Mouse (Mus musculus) testis, postnatal 10 days (tissue): ENCODE results near the gene Il16.
A peak's percentile ranks its signal among the peaks of the same experiment; 100 is the strongest.
"Not testable (repeated sequence)": the region's sequence is repeated elsewhere in the genome, so short reads cannot be mapped to it uniquely, and the experiment has no call there.

Experiments
- DNase-seq: peaks from one replicate; pipeline ENCODE4 v3.0.0; 2021; ENCODE audit warnings: low spot score

Il16 gene

GRCm38 (mm10) chr7:83735108-83735781, 10.3 kb downstream of the Il16 start:
- DNase-seq, result no peak

- no peak for DNase-seq
Observed at GRCm38 (mm10) chr7:83734671-83735082, 10.8 kb downstream of the Il16 start.

GRCm38 (mm10) chr7:83734246-83734645, 11.3 kb downstream of the Il16 start:
- DNase-seq, result no peak

- no peak for DNase-seq
Observed at GRCm38 (mm10) chr7:83732781-83733180, 12.7 kb downstream of the Il16 start.

DNA sequence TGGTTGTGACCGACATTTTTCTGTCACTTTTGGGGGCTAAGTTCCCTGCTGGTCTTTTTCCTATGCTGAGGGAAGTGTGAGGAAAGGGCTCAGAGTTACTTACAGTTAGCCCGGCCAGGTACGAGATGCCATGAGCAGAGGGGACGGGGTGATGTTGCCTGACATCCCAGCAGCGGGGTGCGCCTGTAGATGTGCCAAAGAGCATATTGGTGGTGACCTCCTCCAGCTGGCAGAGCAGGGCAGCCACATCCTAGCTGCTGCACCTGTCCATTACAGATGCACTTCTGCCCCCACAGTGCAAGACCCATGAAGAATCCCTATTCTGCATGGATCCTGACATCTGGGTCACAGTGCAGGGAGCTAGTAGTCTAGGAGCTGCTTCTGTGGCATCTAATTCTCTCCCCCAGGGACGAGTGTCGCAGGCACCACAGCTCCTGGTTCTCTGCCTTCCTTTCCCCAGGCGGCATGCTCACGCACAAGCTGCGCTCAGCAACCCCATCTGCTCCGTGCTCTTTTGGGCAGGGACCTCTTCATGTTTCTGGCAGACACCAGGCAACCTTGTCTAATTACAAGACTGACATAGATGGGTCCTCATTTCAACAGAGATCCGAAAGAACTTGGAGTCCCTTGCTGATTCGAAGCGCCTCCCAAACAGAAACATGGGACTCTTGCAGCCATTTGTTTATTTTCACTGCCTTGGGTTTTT, 13.4 kb downstream of the Il16 start:
- no peak for DNase-seq

GRCm38 (mm10) chr7:83731297-83731696, 14.2 kb downstream of the Il16 start:
- no peak for DNase-seq

DNA sequence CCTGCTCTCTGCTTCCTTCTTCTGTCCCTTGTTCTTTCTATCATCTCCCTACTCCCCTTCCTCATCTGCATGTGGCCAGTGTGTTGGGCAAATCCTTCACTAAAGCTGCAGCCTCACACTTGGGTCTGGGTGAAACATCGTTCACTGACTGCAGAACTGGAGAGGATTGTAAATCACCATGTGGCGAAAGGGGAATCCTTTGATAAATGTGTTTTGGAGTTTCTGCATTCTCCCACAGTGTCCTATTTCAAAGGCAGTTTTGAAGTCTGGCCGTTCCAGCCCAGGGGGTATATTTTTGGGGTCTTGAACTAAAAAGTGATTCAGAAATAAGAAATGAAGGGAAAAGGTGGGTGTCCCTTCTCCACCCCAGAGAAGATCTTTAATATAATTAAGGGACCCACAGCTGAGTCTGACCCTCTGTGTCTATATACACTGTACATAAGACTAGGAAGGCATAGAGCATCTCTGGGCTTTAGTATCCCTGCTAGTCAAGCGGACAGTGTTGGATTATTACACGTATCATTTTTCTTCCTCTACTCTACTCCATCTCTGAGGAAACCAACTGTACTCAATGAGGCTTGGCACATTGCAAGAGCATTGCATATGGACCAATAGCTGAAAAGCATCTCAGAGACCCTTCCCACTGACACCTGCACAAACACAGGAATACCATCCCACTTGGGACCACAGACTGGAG, 18.4 kb downstream of the Il16 start:
- DNase-seq, result no peak

GRCm38 (mm10) chr7:83725801-83726200, 19.7 kb downstream of the Il16 start:
- DNase-seq, result no peak

GRCm38 (mm10) chr7:83724541-83724940, 21.0 kb downstream of the Il16 start:
- DNase-seq, result no peak

- no peak for DNase-seq
Observed at GRCm38 (mm10) chr7:83723954-83724353, 21.6 kb downstream of the Il16 start.

DNA sequence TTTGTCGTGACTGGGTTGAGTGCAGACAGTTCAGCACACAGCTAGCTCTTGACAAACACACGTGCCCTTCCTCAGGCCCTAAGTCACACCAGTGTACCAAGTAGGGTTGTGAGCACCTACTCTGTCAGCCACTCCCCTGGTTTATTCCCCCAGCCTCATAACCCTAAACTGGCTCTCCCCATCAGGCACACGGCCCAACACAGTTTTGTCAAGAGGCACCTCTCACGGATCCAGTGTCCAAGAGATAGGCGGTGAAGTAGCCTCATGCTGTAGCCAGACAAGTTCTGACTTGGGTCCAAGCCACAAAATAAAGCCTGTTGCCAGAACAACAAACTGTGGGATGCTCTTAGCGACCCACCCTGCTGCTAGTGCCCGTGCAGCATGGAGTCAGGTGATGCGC, 22.3 kb downstream of the Il16 start:
- DNase-seq, result no peak

- DNase-seq, result no peak
Observed at GRCm38 (mm10) chr7:83722485-83722884, 23.0 kb downstream of the Il16 start.

GRCm38 (mm10) chr7:83720231-83720630, 25.3 kb downstream of the Il16 start:
- DNase-seq, result no peak

DNA sequence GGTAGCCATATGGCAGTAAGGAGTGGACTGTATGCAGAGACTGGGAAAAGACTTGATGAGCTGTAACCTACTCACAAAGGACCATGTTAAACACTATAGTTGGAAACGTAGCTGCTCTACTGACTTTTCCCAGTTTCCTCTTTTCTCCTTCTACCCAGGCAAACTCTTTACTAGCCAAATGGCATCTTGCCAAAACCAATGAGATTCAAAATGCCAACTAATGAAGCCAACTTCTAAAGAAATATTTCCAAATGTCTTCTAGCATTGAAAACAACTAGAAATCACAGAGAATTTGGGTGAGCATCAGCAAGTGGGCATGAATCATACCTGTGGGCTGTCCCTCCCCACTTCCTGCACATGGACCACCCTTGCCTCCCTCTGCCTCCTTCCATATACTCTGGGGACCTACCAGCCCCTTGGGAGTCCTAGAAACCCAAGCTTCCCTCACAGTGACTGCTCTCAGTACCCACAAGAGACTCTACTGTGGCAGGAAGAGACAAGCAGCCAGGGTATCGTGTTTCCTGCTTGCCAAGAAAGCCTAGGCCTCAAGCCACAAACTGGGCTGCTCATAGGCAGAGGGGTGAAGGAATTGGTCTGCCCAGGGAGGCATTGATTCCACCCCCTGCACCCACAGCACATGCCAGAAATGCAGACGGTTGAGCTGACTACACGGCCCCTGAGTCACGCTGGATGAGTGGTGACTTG, 28.4 kb downstream of the Il16 start:
- DNase-seq, result no peak

GRCm38 (mm10) chr7:83713639-83714038, 31.9 kb downstream of the Il16 start:
- no peak for DNase-seq

- not testable (repeated sequence) for DNase-seq
Observed at GRCm38 (mm10) chr7:83711676-83712259, 33.8 kb downstream of the Il16 start.

DNA sequence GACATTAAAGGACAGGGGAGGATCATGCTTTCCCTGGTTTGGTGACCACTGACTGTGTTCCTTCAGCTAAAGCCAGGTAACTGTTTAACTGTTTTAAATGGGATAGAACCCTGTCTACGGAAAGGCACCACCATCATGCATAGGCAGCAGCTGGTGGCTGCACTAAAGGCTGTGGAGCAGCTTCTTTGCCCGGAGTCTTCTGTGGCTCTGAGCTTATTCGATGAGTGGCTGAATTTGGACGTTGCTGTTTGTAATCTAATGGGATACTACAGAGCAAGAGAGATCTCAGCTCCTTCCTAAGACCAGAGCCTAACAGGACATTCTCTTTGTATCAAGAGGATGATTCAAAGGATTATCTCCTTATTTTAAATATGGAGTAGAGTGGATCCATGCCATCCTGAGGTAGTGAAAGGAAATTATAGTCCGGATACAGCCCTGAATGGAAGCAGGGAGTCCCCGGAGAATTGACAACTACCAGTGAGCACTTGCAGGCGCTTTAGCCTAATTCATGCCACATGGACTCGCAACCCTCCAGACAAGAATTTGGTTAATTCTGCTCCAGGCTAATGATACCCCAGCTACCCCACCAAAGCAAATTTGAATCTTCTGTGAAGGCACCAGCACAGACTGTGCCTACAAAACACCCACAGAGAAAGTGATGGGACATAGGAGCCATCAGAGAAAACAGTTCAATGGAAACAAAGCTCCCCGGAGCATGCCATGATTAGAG, 42.3 kb downstream of the Il16 start:
- DNase-seq, result no peak

- no peak for DNase-seq
Observed at GRCm38 (mm10) chr7:83699066-83699745, 46.3 kb downstream of the Il16 start.

DNA sequence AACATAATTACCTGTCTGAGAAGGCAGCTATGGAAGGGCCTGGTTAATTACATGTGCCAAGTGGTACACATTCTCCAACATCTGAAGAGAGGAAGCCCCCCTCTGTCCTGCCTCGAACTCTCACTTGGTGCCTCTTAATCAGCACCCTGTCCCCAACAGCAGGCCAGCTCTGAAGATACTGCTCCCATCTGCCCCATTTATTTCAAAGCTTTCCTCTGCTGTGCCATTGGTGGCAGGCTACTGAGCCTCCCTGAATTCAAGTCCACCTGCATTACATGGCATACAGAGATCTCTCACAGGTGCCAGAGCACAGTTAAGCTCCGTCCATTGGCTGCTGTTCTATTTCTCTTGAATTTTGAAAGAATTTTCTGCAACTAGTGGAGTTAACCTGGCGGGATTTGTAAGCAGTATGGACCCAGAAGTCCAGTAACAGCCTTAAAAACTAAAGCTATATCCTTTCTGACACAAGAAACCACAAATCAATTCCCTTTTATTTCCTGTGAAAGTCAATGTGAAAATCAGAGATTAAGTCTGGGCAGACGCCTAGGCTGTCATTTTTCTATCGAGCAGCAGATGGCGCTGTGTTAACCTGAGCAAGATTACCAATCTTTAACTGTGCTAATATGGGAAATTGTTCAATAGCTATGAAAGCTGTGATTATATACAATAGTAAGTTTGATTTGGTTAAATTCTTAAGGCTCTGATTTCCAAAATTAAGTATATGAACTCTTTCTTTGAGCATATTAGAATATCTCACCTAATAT, 49.9 kb downstream of the Il16 start:
- peak; percentile 51 for DNase-seq

- no peak for DNase-seq
Observed at GRCm38 (mm10) chr7:83682640-83683274, 62.8 kb downstream of the Il16 start.
